Mouse (Mus musculus): ENCODE measurements around the gene Dnase1l3. TPM values are rescaled to one million over a fixed set of nuclear protein-coding genes. Genes with fewer than 3 reads are reported as not detected.

The Dnase1l3 gene
- total and polyA plus RNA-seq, 2 experiments, result 10.0 to 24.3 TPM

GRCm38 (mm10) chr14:7989371-7989770, 5.0 kb downstream of the Dnase1l3 start:
- TF ChIP-seq CTCF (IDR thresholded peaks at IDR 0.05; ENCODE audit: low read depth, low read length), result no peak
- TF ChIP-seq POLR2A (IDR thresholded peaks at IDR 0.05; ENCODE audit: extremely low read depth, insufficient read depth, low read length), result no peak
- H3K9ac ChIP-seq (ENCODE audit: low read depth, low read length), result peak overlapping the region; percentile 26; the same call in 1 of the 2 replicates
- no peaks in the 10 kb centered on the region; the same call in none of the 2 replicates for H3K4me1 ChIP-seq (ENCODE audit: control insufficient read depth, insufficient read depth, low read length)
- DNase-seq (ENCODE audit: extremely low read depth, low read depth, low spot score), result no peak
- WGBS, result 91% methylated on average over 1 of the region's 1 CpGs
- H3K4me3 ChIP-seq (ENCODE audit: insufficient read depth, low read depth, low read length), result no peak overlapping the region
- H3K27ac ChIP-seq (replicated peaks; ENCODE audit: insufficient read depth, low read depth, low read length), result peak overlapping the region; percentile 59
- H3K79me2 ChIP-seq (ENCODE audit: control insufficient read depth, insufficient read depth, low read length), result no peaks in the 10 kb centered on the region
- H3K36me3 ChIP-seq (ENCODE audit: control insufficient read depth, insufficient read depth, low read length), result no peaks in the 10 kb centered on the region
- no peaks in the 10 kb centered on the region for H3K27me3 ChIP-seq (ENCODE audit: control insufficient read depth, insufficient read depth, low read length)

GRCm38 (mm10) chr14:7986913-7987312, 7.5 kb downstream of the Dnase1l3 start:
- Histone ChIP-seq H3K4me1 (ENCODE audit: control insufficient read depth, insufficient read depth, low read length) (no peaks in the 10 kb centered on the region; the same call in none of the 2 replicates), H3K27ac (replicated peaks; ENCODE audit: insufficient read depth, low read depth, low read length) (peak overlapping the region; percentile 6; the same call in 1 of the 2 replicates)
- TF ChIP-seq POLR2A (IDR thresholded peaks at IDR 0.05; ENCODE audit: extremely low read depth, insufficient read depth, low read length), result no peak
- no peak for TF ChIP-seq CTCF (IDR thresholded peaks at IDR 0.05; ENCODE audit: low read depth, low read length)

DNA sequence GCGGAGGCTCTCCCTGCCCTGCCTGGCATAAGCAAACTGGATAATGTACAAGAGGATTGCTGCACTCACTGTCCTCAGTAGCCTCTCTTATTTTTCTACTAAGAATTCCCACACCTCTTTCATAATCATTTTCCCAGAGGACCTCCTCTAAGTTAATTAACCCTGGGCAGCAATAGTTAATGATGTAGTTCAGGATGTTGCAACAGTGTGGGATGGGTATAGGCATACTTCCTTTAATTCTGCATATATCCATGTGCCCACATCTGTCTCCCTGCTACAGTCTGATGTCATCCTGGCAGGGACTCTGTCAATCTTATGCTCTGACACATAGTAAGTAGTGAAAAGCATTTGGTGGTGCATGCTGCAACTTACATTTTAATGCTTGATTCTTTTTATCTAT, 13.1 kb downstream of the Dnase1l3 start:
- H3K9ac ChIP-seq (ENCODE audit: low read depth, low read length), result no peak overlapping the region
- peaks cover 5% of the 10 kb centered on the region; the same call in 1 of the 2 replicates for H3K4me1 ChIP-seq (ENCODE audit: control insufficient read depth, insufficient read depth, low read length)
- no peak overlapping the region for H3K4me3 ChIP-seq (ENCODE audit: insufficient read depth, low read depth, low read length)
- no peaks in the 10 kb centered on the region for H3K79me2 ChIP-seq (ENCODE audit: control insufficient read depth, insufficient read depth, low read length)
- TF ChIP-seq CTCF (IDR thresholded peaks at IDR 0.05; ENCODE audit: low read depth, low read length) (no peak), POLR2A (IDR thresholded peaks at IDR 0.05; ENCODE audit: extremely low read depth, insufficient read depth, low read length) (no peak)
- no peak for DNase-seq (ENCODE audit: extremely low read depth, low read depth, low spot score)
- no peaks in the 10 kb centered on the region for H3K27me3 ChIP-seq (ENCODE audit: control insufficient read depth, insufficient read depth, low read length)
- no peak overlapping the region for H3K27ac ChIP-seq (replicated peaks; ENCODE audit: insufficient read depth, low read depth, low read length)
- 0 out of 2 replicates have a peak, but pooled peaks cover 2% of the 10 kb centered on the region for H3K36me3 ChIP-seq (ENCODE audit: control insufficient read depth, insufficient read depth, low read length)
- 87% methylated on average over 1 of the region's 1 CpGs for WGBS

More at GRCm38 (mm10) chr14:7986913-7987312, 7.5 kb downstream of the Dnase1l3 start:
- 92% methylated on average over 6 of the region's 6 CpGs for WGBS
- Histone ChIP-seq H3K79me2 (ENCODE audit: control insufficient read depth, insufficient read depth, low read length) (no peaks in the 10 kb centered on the region), H3K9ac (ENCODE audit: low read depth, low read length) (no peak overlapping the region), H3K36me3 (ENCODE audit: control insufficient read depth, insufficient read depth, low read length) (0 out of 2 replicates have a peak, but pooled peaks cover 2% of the 10 kb centered on the region), H3K27me3 (ENCODE audit: control insufficient read depth, insufficient read depth, low read length) (no peaks in the 10 kb centered on the region), H3K4me3 (ENCODE audit: insufficient read depth, low read depth, low read length) (no peak overlapping the region)
- no peak for DNase-seq (ENCODE audit: extremely low read depth, low read depth, low spot score)

DNA sequence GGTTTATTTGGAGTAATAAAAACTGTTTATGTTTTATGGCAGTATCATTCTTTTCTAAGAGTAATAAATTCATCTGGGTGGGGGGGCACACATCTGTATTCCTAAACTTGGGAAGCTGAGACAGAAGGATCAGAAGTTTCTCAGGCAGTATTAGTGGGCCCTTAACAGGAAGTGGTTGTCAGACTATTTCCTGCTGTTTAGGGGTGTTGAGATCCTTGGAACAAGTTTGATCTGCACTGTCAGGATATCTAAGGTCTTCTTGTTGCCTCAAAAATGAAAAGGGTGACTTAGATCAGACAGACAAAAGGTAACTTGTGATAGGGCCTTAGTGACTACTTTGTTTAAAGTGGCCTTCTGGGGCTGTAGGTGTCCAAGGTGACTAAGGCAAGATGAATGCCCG, 16.2 kb downstream of the Dnase1l3 start:
- 72% methylated on average over 1 of the region's 1 CpGs for WGBS
- Histone ChIP-seq H3K27me3 (ENCODE audit: control insufficient read depth, insufficient read depth, low read length) (no peaks in the 10 kb centered on the region), H3K9ac (ENCODE audit: low read depth, low read length) (no peak overlapping the region), H3K4me1 (ENCODE audit: control insufficient read depth, insufficient read depth, low read length) (peaks cover 11% of the 10 kb centered on the region), H3K4me3 (ENCODE audit: insufficient read depth, low read depth, low read length) (no peak overlapping the region), H3K27ac (replicated peaks; ENCODE audit: insufficient read depth, low read depth, low read length) (peak overlapping the region; percentile 54; the same call in 1 of the 2 replicates), H3K79me2 (ENCODE audit: control insufficient read depth, insufficient read depth, low read length) (no peaks in the 10 kb centered on the region), H3K36me3 (ENCODE audit: control insufficient read depth, insufficient read depth, low read length) (peaks cover 2% of the 10 kb centered on the region; the same call in 1 of the 2 replicates)
- no peak for DNase-seq (ENCODE audit: extremely low read depth, low read depth, low spot score)
- no peak for TF ChIP-seq CTCF (IDR thresholded peaks at IDR 0.05; ENCODE audit: low read depth, low read length)
- TF ChIP-seq POLR2A (IDR thresholded peaks at IDR 0.05; ENCODE audit: extremely low read depth, insufficient read depth, low read length), result no peak

- Histone ChIP-seq H3K4me3 (ENCODE audit: insufficient read depth, low read depth, low read length) (no peak overlapping the region), H3K79me2 (ENCODE audit: control insufficient read depth, insufficient read depth, low read length) (no peaks in the 10 kb centered on the region), H3K27ac (replicated peaks; ENCODE audit: insufficient read depth, low read depth, low read length) (peak overlapping the region; percentile 73), H3K36me3 (ENCODE audit: control insufficient read depth, insufficient read depth, low read length) (peaks cover 3% of the 10 kb centered on the region; the same call in 1 of the 2 replicates), H3K9ac (ENCODE audit: low read depth, low read length) (no peak overlapping the region), H3K27me3 (ENCODE audit: control insufficient read depth, insufficient read depth, low read length) (no peaks in the 10 kb centered on the region), H3K4me1 (ENCODE audit: control insufficient read depth, insufficient read depth, low read length) (peaks cover 11% of the 10 kb centered on the region)
- WGBS, result 81% methylated on average over 1 of the region's 1 CpGs
- TF ChIP-seq POLR2A (IDR thresholded peaks at IDR 0.05; ENCODE audit: extremely low read depth, insufficient read depth, low read length), result no peak
- TF ChIP-seq CTCF (IDR thresholded peaks at IDR 0.05; ENCODE audit: low read depth, low read length), result no peak
- DNase-seq (ENCODE audit: extremely low read depth, low read depth, low spot score), result no peak
Measured at GRCm38 (mm10) chr14:7977471-7977870, 16.9 kb downstream of the Dnase1l3 start.

- no peak for TF ChIP-seq CTCF (IDR thresholded peaks at IDR 0.05; ENCODE audit: low read depth, low read length)
- no peak for TF ChIP-seq POLR2A (IDR thresholded peaks at IDR 0.05; ENCODE audit: extremely low read depth, insufficient read depth, low read length)
Measured at GRCm38 (mm10) chr14:7975177-7975576, 19.2 kb downstream of the Dnase1l3 start.

More at GRCm38 (mm10) chr14:7975177-7975576, 19.2 kb downstream of the Dnase1l3 start:
- no peaks in the 10 kb centered on the region for H3K27me3 ChIP-seq (ENCODE audit: control insufficient read depth, insufficient read depth, low read length)
- peaks cover 2% of the 10 kb centered on the region; the same call in 1 of the 2 replicates for H3K36me3 ChIP-seq (ENCODE audit: control insufficient read depth, insufficient read depth, low read length)
- DNase-seq (ENCODE audit: extremely low read depth, low read depth, low spot score), result no peak
- H3K79me2 ChIP-seq (ENCODE audit: control insufficient read depth, insufficient read depth, low read length), result no peaks in the 10 kb centered on the region
- H3K9ac ChIP-seq (ENCODE audit: low read depth, low read length), result no peak overlapping the region; the same call in 1 of the 2 replicates
- H3K4me1 ChIP-seq (ENCODE audit: control insufficient read depth, insufficient read depth, low read length), result peaks cover 13% of the 10 kb centered on the region
- peak overlapping the region; percentile 46 for H3K27ac ChIP-seq (replicated peaks; ENCODE audit: insufficient read depth, low read depth, low read length)
- 75% methylated on average over 6 of the region's 6 CpGs for WGBS
- no peak overlapping the region for H3K4me3 ChIP-seq (ENCODE audit: insufficient read depth, low read depth, low read length)

Data from liver, adult 2 months (tissue).